Mouse (Mus musculus): ENCODE measurements around the gene H2-Eb1. TPM values are rescaled to one million over a fixed set of nuclear protein-coding genes. Genes with fewer than 3 reads are reported as not detected.

The H2-Eb1 gene
- polyA plus RNA-seq, 1 experiment from 2014 or later: 24.1 TPM

- H3K9me3 ChIP-seq (ENCODE audit: control insufficient read depth): no peaks in the 10 kb centered on the region
- 67% methylated on average over 3 of the region's 3 CpGs for WGBS
Observed at GRCm38 (mm10) chr17:34340619-34341402, 35.1 kb downstream of the H2-Eb1 start.

GRCm38 (mm10) chr17:34344882-34345281 is 39.2 kb downstream of the H2-Eb1 start:
- Histone ChIP-seq H3K9me3 (ENCODE audit: control insufficient read depth) (no peaks in the 10 kb centered on the region), H3K4me1 (replicated peaks; ENCODE audit: control insufficient read depth, insufficient read depth, low read length) (no peaks in the 10 kb centered on the region), H3K27ac (ENCODE audit: low read depth, low read length) (no peak overlapping the region), H3K27me3 (replicated peaks; ENCODE audit: control insufficient read depth, insufficient read depth, low read length) (0 out of 2 replicates have a peak, but pooled peaks cover 4% of the 10 kb centered on the region), H3K36me3 (ENCODE audit: control insufficient read depth, insufficient read depth) (no peaks in the 10 kb centered on the region), H3K4me3 (ENCODE audit: low read depth, low read length) (no peak overlapping the region), H3K4me2 (replicated peaks; ENCODE audit: low read depth) (no peak overlapping the region), H3K9ac (ENCODE audit: low read depth, low read length) (no peak overlapping the region)
- no peak for ATAC-seq
- TF ChIP-seq CTCF (IDR thresholded peaks at IDR 0.05; ENCODE audit: low read depth): no peak
- WGBS: 84% methylated on average over 4 of the region's 4 CpGs

More at GRCm38 (mm10) chr17:34340619-34341402, 35.1 kb downstream of the H2-Eb1 start:
- H3K36me3 ChIP-seq (ENCODE audit: control insufficient read depth, insufficient read depth): no peaks in the 10 kb centered on the region
- no peak overlapping the region for H3K9ac ChIP-seq (ENCODE audit: low read depth, low read length)
- H3K4me3 ChIP-seq (ENCODE audit: low read depth, low read length): no peak overlapping the region
- no peak overlapping the region for H3K4me2 ChIP-seq (replicated peaks; ENCODE audit: low read depth)
- H3K4me1 ChIP-seq (replicated peaks; ENCODE audit: control insufficient read depth, insufficient read depth, low read length): no peaks in the 10 kb centered on the region
- no peak overlapping the region for H3K27ac ChIP-seq (ENCODE audit: low read depth, low read length)
- ATAC-seq: no peak
- 0 out of 2 replicates have a peak, but pooled peaks cover 4% of the 10 kb centered on the region for H3K27me3 ChIP-seq (replicated peaks; ENCODE audit: control insufficient read depth, insufficient read depth, low read length)
- no peak for TF ChIP-seq CTCF (IDR thresholded peaks at IDR 0.05; ENCODE audit: low read depth)

- H3K4me1 ChIP-seq (replicated peaks; ENCODE audit: control insufficient read depth, insufficient read depth, low read length): no peaks in the 10 kb centered on the region
- no peak overlapping the region for H3K4me3 ChIP-seq (ENCODE audit: low read depth, low read length)
- no peaks in the 10 kb centered on the region for H3K9me3 ChIP-seq (ENCODE audit: control insufficient read depth)
- H3K36me3 ChIP-seq (ENCODE audit: control insufficient read depth, insufficient read depth): no peaks in the 10 kb centered on the region
- H3K27me3 ChIP-seq (replicated peaks; ENCODE audit: control insufficient read depth, insufficient read depth, low read length): 0 out of 2 replicates have a peak, but pooled peaks cover 7% of the 10 kb centered on the region
- no peak for TF ChIP-seq CTCF (IDR thresholded peaks at IDR 0.05; ENCODE audit: low read depth)
- no peak overlapping the region for H3K27ac ChIP-seq (ENCODE audit: low read depth, low read length)
- no peak for ATAC-seq
- no peak overlapping the region for H3K9ac ChIP-seq (ENCODE audit: low read depth, low read length)
- WGBS: 84% methylated on average over 7 of the region's 7 CpGs
- no peak overlapping the region for H3K4me2 ChIP-seq (replicated peaks; ENCODE audit: low read depth)
Observed at GRCm38 (mm10) chr17:34345486-34345885, 39.8 kb downstream of the H2-Eb1 start.

GRCm38 (mm10) chr17:34346041-34346440 is 40.4 kb downstream of the H2-Eb1 start:
- no peak overlapping the region for H3K27ac ChIP-seq (ENCODE audit: low read depth, low read length)
- H3K36me3 ChIP-seq (ENCODE audit: control insufficient read depth, insufficient read depth): no peaks in the 10 kb centered on the region
- TF ChIP-seq CTCF (IDR thresholded peaks at IDR 0.05; ENCODE audit: low read depth): no peak
- H3K9ac ChIP-seq (ENCODE audit: low read depth, low read length): no peak overlapping the region
- no peaks in the 10 kb centered on the region for H3K9me3 ChIP-seq (ENCODE audit: control insufficient read depth)
- no peak overlapping the region for H3K4me2 ChIP-seq (replicated peaks; ENCODE audit: low read depth)
- 74% methylated on average over 3 of the region's 3 CpGs for WGBS
- H3K4me1 ChIP-seq (replicated peaks; ENCODE audit: control insufficient read depth, insufficient read depth, low read length): no peaks in the 10 kb centered on the region
- no peak overlapping the region for H3K4me3 ChIP-seq (ENCODE audit: low read depth, low read length)
- 0 out of 2 replicates have a peak, but pooled peaks cover 9% of the 10 kb centered on the region for H3K27me3 ChIP-seq (replicated peaks; ENCODE audit: control insufficient read depth, insufficient read depth, low read length)
- ATAC-seq: no peak

GRCm38 (mm10) chr17:34347606-34348308 is 42.1 kb downstream of the H2-Eb1 start:
- WGBS: 66% methylated on average over 6 of the region's 6 CpGs
- no peaks in the 10 kb centered on the region for H3K4me1 ChIP-seq (replicated peaks; ENCODE audit: control insufficient read depth, insufficient read depth, low read length)
- 0 out of 2 replicates have a peak, but pooled peaks cover 9% of the 10 kb centered on the region for H3K27me3 ChIP-seq (replicated peaks; ENCODE audit: control insufficient read depth, insufficient read depth, low read length)
- H3K9ac ChIP-seq (ENCODE audit: low read depth, low read length): no peak overlapping the region
- ATAC-seq: no peak
- H3K36me3 ChIP-seq (ENCODE audit: control insufficient read depth, insufficient read depth): no peaks in the 10 kb centered on the region
- H3K4me3 ChIP-seq (ENCODE audit: low read depth, low read length): no peak overlapping the region
- TF ChIP-seq CTCF (IDR thresholded peaks at IDR 0.05; ENCODE audit: low read depth): no peak
- no peak overlapping the region for H3K27ac ChIP-seq (ENCODE audit: low read depth, low read length)
- no peak overlapping the region for H3K4me2 ChIP-seq (replicated peaks; ENCODE audit: low read depth)
- H3K9me3 ChIP-seq (ENCODE audit: control insufficient read depth): no peaks in the 10 kb centered on the region

- Histone ChIP-seq H3K36me3 (ENCODE audit: control insufficient read depth, insufficient read depth) (no peaks in the 10 kb centered on the region), H3K27ac (ENCODE audit: low read depth, low read length) (no peak overlapping the region), H3K27me3 (replicated peaks; ENCODE audit: control insufficient read depth, insufficient read depth, low read length) (0 out of 2 replicates have a peak, but pooled peaks cover 5% of the 10 kb centered on the region), H3K4me3 (ENCODE audit: low read depth, low read length) (no peak overlapping the region), H3K4me1 (replicated peaks; ENCODE audit: control insufficient read depth, insufficient read depth, low read length) (no peaks in the 10 kb centered on the region), H3K9me3 (ENCODE audit: control insufficient read depth) (no peaks in the 10 kb centered on the region), H3K9ac (ENCODE audit: low read depth, low read length) (no peak overlapping the region), H3K4me2 (replicated peaks; ENCODE audit: low read depth) (no peak overlapping the region)
- TF ChIP-seq CTCF (IDR thresholded peaks at IDR 0.05; ENCODE audit: low read depth): peak; percentile 91
- no peak for ATAC-seq
- WGBS: 4% methylated on average over 4 of the region's 4 CpGs
Observed at GRCm38 (mm10) chr17:34349429-34349828, 43.8 kb downstream of the H2-Eb1 start.

Data from intestine, postnatal 0 days (tissue).